Mouse (Mus musculus) liver, embryonic 16.5 days (tissue): ENCODE data around the gene Trem3. TPM values are rescaled to one million over a fixed set of nuclear protein-coding genes. Genes with fewer than 3 reads are reported as not detected.

Experiments used
- ATAC-seq: fragments of 200-750 bp; cut with Nextera tagmentation; 2 replicates; pipeline ENCODE4 v1.8.0; 2017; ENCODE audit warnings: low read depth, mild to moderate bottlenecking, moderate number of reproducible peaks, moderate library complexity
- H3K27ac ChIP-seq: fragments of 300-500 bp; sonication (generic); 2 replicates; pipeline ENCODE4 v1.5.1; 2014; ENCODE audit warnings: mild to moderate bottlenecking, low read length
- H3K27me3 ChIP-seq: fragments of 300-500 bp; sonication (generic); 2 replicates; pipeline ENCODE4 v1.6.1; 2014; ENCODE audit warnings: low read depth, low read length, mixed read lengths; ENCODE audit not compliant: control insufficient read depth, insufficient read depth
- H3K36me3 ChIP-seq: fragments of 300-500 bp; sonication (generic); 2 replicates; pipeline ENCODE4 v1.6.1; 2014; ENCODE audit warnings: mild to moderate bottlenecking; ENCODE audit not compliant: control insufficient read depth, insufficient read depth
- H3K4me1 ChIP-seq: fragments of 300-500 bp; sonication (generic); 2 replicates; pipeline ENCODE4 v1.6.1; 2014; ENCODE audit warnings: low read depth, low read length, mixed read lengths; ENCODE audit not compliant: control insufficient read depth
- H3K4me2 ChIP-seq: fragments of 300-500 bp; sonication (generic); 2 replicates; pipeline ENCODE4 v1.6.1; 2014; ENCODE audit warnings: low read depth, low read length, mixed read lengths
- H3K4me3 ChIP-seq: fragments of 300-500 bp; sonication (generic); 2 replicates; pipeline ENCODE4 v1.5.1; 2014; ENCODE audit warnings: low read depth, mild to moderate bottlenecking, low read length
- H3K9ac ChIP-seq: fragments of 300-500 bp; sonication (generic); 2 replicates; pipeline ENCODE4 v1.6.1; 2014; ENCODE audit warnings: low read depth, low read length
- H3K9me3 ChIP-seq: fragments of 300-500 bp; sonication (generic); replicated peaks from 2 replicates; pipeline ENCODE4 v1.6.1; 2016; ENCODE audit warnings: low read length; ENCODE audit not compliant: control insufficient read depth
- WGBS: fragments of 180-500 bp; shearing (Covaris S2); extraction: QIAGEN DNeasy Blood & Tissue Kit; methylation state at CpG from one replicate; pipeline ENCODE4 v1.1.7; 2014; ENCODE audit not compliant: insufficient replicate concordance; 5-methylcytosine and 5-hydroxymethylcytosine counted together
- polyA plus RNA-seq: library from polyadenylated mRNA; unstranded; fragments of >200 nt; fragmentation: Nextera tagmentation; extraction: Ambion mirVana; gene quantifications from 2 replicates; pipeline ENCODE4 v1.2.1, GENCODE M21; 2015

Gene Trem3
- polyA plus RNA-seq, 1 experiment from 2014 or later = 9.0 TPM

- Histone ChIP-seq H3K27ac (no peak overlapping the region), H3K9ac (no peak overlapping the region), H3K27me3 (no peaks in the 10 kb centered on the region), H3K9me3 (no peaks in the 10 kb centered on the region), H3K4me3 (no peak overlapping the region), H3K36me3 (no peaks in the 10 kb centered on the region), H3K4me1 (peaks cover 42% of the 10 kb centered on the region), H3K4me2 (no peak overlapping the region)
- no peak for ATAC-seq
- WGBS = 60% methylated on average over 2 of the region's 2 CpGs
Observed at GRCm38 (mm10) chr17:48266138-48266537, 18.6 kb downstream of the Trem3 start.

- WGBS = 34% methylated on average over 2 of the region's 2 CpGs
Observed at GRCm38 (mm10) chr17:48266610-48267304, 19.2 kb downstream of the Trem3 start.

GRCm38 (mm10) chr17:48267591-48267990, 20.0 kb downstream of the Trem3 start:
- whole genome bisulfite sequencing = 22% methylated on average over 1 of the region's 1 CpGs
- peaks cover 53% of the 10 kb centered on the region for H3K4me1 ChIP-seq
- no peaks in the 10 kb centered on the region for H3K9me3 ChIP-seq
- H3K4me3 ChIP-seq = no peak overlapping the region
- no peak overlapping the region for H3K9ac ChIP-seq
- no peak for ATAC-seq
- no peak overlapping the region for H3K4me2 ChIP-seq
- no peak overlapping the region for H3K27ac ChIP-seq
- H3K36me3 ChIP-seq = no peaks in the 10 kb centered on the region
- H3K27me3 ChIP-seq = no peaks in the 10 kb centered on the region

More at GRCm38 (mm10) chr17:48266610-48267304, 19.2 kb downstream of the Trem3 start:
- Histone ChIP-seq H3K4me2 (no peak overlapping the region), H3K27me3 (no peaks in the 10 kb centered on the region), H3K27ac (no peak overlapping the region), H3K4me1 (peaks cover 47% of the 10 kb centered on the region), H3K36me3 (no peaks in the 10 kb centered on the region), H3K9me3 (no peaks in the 10 kb centered on the region), H3K4me3 (no peak overlapping the region), H3K9ac (no peak overlapping the region)
- no peak for ATAC-seq

DNA sequence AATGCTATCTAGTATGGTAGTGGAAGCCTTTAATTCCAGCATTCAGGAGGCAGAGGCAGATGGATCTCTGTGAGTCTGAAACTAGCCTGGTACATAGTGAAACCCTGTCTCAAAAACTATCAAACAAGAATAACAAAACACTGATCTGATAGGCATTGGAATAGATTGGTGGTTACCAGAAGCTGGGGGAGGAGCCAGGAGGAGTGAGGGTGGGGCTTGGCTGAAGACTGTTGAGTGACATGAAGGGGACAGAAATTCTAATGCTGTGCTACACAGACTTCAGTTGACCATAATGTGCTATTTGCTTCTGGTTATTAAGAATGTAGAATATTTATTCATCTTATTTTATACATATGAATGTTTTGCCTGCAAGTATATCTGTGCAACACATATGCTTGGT, 20.7 kb downstream of the Trem3 start:
- Histone ChIP-seq H3K27me3 (no peaks in the 10 kb centered on the region), H3K9ac (no peak overlapping the region), H3K4me3 (no peak overlapping the region), H3K4me1 (peaks cover 59% of the 10 kb centered on the region), H3K9me3 (no peaks in the 10 kb centered on the region), H3K4me2 (no peak overlapping the region), H3K36me3 (no peaks in the 10 kb centered on the region), H3K27ac (no peak overlapping the region)
- no peak for ATAC-seq

DNA sequence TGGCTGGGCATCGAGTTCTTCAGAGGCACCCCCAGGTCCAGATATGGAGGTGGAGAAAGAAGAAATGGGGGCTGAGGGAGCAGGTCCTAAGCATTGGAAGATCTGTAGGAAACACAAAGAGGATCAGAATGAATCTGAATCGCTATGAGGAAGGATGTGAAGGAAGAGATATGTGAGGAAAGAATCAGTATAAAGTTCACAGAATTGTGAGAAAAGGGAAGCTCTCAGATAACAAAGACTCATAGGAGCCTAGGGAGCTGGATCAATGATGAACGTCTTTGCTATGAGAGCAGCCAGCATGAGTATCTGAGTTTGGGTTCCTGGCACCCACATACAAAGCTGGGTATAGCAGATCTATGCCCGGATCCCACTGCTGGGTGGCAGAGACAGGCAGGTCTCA, 22.3 kb downstream of the Trem3 start:
- Histone ChIP-seq H3K27me3 (no peaks in the 10 kb centered on the region), H3K36me3 (no peaks in the 10 kb centered on the region), H3K4me2 (peak overlapping the region; percentile 13; the same call in 1 of the 2 replicates), H3K4me1 (peaks cover 66% of the 10 kb centered on the region), H3K4me3 (no peak overlapping the region), H3K27ac (peak overlapping the region; percentile 41; the same call in 1 of the 2 replicates), H3K9ac (0 out of 2 replicates have a peak overlapping the region, but pooled peaks have one; percentile 24), H3K9me3 (no peaks in the 10 kb centered on the region)
- ATAC-seq = no peak
- 47% methylated on average over 4 of the region's 4 CpGs for WGBS

DNA sequence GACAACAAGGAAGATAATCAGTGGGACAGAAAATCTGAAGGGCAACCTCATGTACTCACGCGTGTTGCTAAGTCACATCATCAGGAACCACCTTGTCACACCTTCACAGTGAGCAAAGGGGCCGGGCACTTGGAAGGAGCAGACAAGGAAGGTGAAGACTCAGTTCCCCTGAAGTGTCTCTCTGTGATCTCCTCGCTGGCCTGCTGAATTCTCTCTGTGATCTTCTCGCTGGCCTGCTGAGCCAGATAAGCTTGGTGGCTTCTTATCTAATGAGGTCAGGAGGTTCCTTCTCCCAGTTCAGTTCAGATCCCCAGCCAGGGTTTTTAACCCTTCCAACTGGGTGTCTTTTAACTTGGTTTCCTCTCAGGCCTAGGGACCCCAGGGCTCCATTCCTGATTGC, 24.6 kb downstream of the Trem3 start:
- no peaks in the 10 kb centered on the region for H3K9me3 ChIP-seq
- peak overlapping the region; percentile 46 for H3K9ac ChIP-seq
- WGBS = 14% methylated on average over 5 of the region's 5 CpGs
- H3K36me3 ChIP-seq = no peaks in the 10 kb centered on the region
- peak; percentile 94 for ATAC-seq
- H3K4me3 ChIP-seq = peak overlapping the region; percentile 47
- H3K27ac ChIP-seq = peak overlapping the region; percentile 97
- H3K27me3 ChIP-seq = no peaks in the 10 kb centered on the region
- H3K4me1 ChIP-seq = peaks cover 71% of the 10 kb centered on the region
- H3K4me2 ChIP-seq = peak overlapping the region; percentile 53

- peaks cover 68% of the 10 kb centered on the region for H3K4me1 ChIP-seq
- 65% methylated on average over 4 of the region's 4 CpGs for WGBS
- H3K4me3 ChIP-seq = peak overlapping the region; percentile 38
- H3K27me3 ChIP-seq = no peaks in the 10 kb centered on the region
- no peaks in the 10 kb centered on the region for H3K9me3 ChIP-seq
- H3K36me3 ChIP-seq = no peaks in the 10 kb centered on the region
- peak overlapping the region; percentile 53 for H3K4me2 ChIP-seq
- H3K27ac ChIP-seq = peak overlapping the region; percentile 97
- peak; percentile 33 for ATAC-seq
- H3K9ac ChIP-seq = peak overlapping the region; percentile 30
Observed at GRCm38 (mm10) chr17:48272598-48272997, 25.0 kb downstream of the Trem3 start.

DNA sequence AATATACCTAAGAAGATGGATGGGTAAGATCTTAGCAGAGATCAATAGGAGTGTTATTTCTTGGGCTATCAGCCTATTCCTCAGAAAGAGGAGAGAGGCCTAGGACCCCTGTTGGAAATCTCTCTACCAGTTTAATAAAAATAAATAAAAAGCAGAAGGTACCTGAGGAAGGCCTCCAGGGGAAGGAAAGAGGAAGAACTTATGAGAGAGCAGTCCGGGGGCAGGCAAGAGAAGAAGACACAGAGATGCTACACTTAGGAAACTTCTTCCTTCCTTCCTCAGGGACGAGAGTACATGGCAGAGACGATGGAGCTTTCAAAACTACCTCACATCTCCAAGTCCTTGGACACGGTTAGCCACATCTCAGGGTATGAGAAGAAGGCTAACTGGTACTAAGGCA, 26.5 kb downstream of the Trem3 start:
- WGBS = 40% methylated on average over 4 of the region's 4 CpGs
- Histone ChIP-seq H3K4me2 (no peak overlapping the region), H3K4me1 (peaks cover 59% of the 10 kb centered on the region)

GRCm38 (mm10) chr17:48274885-48275284, 27.3 kb downstream of the Trem3 start:
- no peak overlapping the region for H3K9ac ChIP-seq
- no peaks in the 10 kb centered on the region for H3K27me3 ChIP-seq
- H3K27ac ChIP-seq = peak overlapping the region; percentile 70
- no peaks in the 10 kb centered on the region for H3K36me3 ChIP-seq
- 19% methylated on average over 6 of the region's 6 CpGs for WGBS
- no peak overlapping the region for H3K4me2 ChIP-seq
- ATAC-seq = no peak
- H3K4me3 ChIP-seq = no peak overlapping the region
- H3K4me1 ChIP-seq = peaks cover 60% of the 10 kb centered on the region
- no peaks in the 10 kb centered on the region for H3K9me3 ChIP-seq

More for the DNA sequence above, 26.5 kb downstream of the Trem3 start:
- Histone ChIP-seq H3K27me3 (no peaks in the 10 kb centered on the region), H3K4me3 (no peak overlapping the region), H3K27ac (peak overlapping the region; percentile 70), H3K9ac (peak overlapping the region; percentile 15; the same call in 1 of the 2 replicates), H3K9me3 (no peaks in the 10 kb centered on the region), H3K36me3 (no peaks in the 10 kb centered on the region)
- ATAC-seq = no peak
